Mouse (Mus musculus): Measurements from ENCODE around the gene Phf11c. TPM values are rescaled to one million over a fixed set of nuclear protein-coding genes. Genes with fewer than 3 reads are reported as not detected.
"Not testable (repeated sequence)": the region's sequence is repeated elsewhere in the genome, so short reads cannot be mapped to it uniquely, and the experiment has no call there.

The Phf11c gene
- polyA plus RNA-seq, 1 experiment = not detected

DNA sequence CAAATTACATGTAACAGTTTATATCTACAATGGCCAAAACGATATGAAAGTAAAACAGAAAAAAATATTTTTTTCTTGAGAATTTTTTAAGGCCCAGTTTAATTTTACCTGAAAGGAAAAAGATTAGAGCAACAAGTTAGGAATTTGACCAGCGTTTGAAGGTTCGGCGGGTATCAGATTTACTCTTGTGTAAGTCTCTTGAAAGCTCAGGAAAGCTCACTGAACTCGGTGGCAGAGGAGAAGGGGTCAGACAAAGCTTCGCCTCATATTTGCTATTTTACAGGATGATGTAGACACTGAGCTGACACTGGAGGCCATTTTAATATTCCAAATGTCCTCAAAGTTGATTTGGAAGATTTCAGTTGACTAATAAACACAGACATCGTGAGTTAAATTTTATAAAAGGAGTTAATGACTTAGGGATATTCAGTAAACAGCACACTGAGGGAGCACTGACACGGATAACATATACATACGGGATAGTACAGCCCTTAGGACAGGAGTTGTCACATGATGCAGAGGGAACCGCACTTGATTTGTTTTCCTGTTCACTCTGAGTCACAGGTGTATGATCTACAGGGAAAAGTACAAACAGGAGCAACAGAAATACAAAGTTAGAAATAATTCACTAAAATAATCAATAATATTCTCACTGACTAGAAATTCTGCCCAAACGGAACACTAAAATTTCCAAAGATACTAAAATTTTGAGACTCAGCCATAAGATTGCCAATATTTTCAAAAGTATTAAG is 27.9 kb upstream of the Phf11c start:
- no peak overlapping the region for H3K4me3 ChIP-seq (ENCODE audit: insufficient read depth, low read depth, low read length)
- H3K27ac ChIP-seq (ENCODE audit: insufficient read depth, low read depth, low read length) = no peak overlapping the region
- no peaks in the 10 kb centered on the region for H3K4me1 ChIP-seq (ENCODE audit: control insufficient read depth, insufficient read depth, low read length)
- TF ChIP-seq POLR2A (IDR thresholded peaks at IDR 0.05; ENCODE audit: insufficient read depth, low read depth, low read length) = no peak
- no peak for TF ChIP-seq CTCF (IDR thresholded peaks at IDR 0.05; ENCODE audit: insufficient read depth, low read depth, low read length)
- 91% methylated on average over 11 of the region's 11 CpGs for WGBS

GRCm38 (mm10) chr14:59418171-59418570 is 23.0 kb upstream of the Phf11c start:
- no peak overlapping the region for H3K4me3 ChIP-seq (ENCODE audit: insufficient read depth, low read depth, low read length)
- H3K27ac ChIP-seq (ENCODE audit: insufficient read depth, low read depth, low read length) = no peak overlapping the region
- WGBS = 92% methylated on average over 4 of the region's 4 CpGs
- H3K4me1 ChIP-seq (ENCODE audit: control insufficient read depth, insufficient read depth, low read length) = no peaks in the 10 kb centered on the region
- TF ChIP-seq POLR2A (IDR thresholded peaks at IDR 0.05; ENCODE audit: insufficient read depth, low read depth, low read length) (no peak), CTCF (IDR thresholded peaks at IDR 0.05; ENCODE audit: insufficient read depth, low read depth, low read length) (no peak)

DNA sequence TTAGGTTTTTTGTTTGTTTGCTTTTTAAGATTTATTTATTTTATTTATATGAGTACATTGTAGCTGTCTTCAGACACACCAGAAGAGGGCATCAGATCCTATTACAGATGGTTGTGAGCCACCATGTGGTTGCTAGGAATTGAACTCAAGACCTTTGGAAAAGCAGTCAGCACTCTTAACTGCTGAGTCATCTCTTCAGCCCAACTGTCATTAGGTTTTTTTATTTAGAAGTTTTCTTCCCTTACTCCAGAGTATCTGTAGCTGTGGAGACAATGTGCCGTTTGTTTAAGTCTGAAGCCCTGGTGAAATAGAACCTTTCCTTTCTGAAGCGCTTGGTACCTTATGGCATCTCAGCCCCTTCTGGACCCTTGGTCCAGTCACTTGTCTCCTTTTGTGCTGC is 19.8 kb upstream of the Phf11c start:
- H3K27ac ChIP-seq (ENCODE audit: insufficient read depth, low read depth, low read length); H3K4me1 ChIP-seq (ENCODE audit: control insufficient read depth, insufficient read depth, low read length); H3K4me3 ChIP-seq (ENCODE audit: insufficient read depth, low read depth, low read length): not testable (repeated sequence)
- WGBS = 96% methylated on average over 2 of the region's 2 CpGs

DNA sequence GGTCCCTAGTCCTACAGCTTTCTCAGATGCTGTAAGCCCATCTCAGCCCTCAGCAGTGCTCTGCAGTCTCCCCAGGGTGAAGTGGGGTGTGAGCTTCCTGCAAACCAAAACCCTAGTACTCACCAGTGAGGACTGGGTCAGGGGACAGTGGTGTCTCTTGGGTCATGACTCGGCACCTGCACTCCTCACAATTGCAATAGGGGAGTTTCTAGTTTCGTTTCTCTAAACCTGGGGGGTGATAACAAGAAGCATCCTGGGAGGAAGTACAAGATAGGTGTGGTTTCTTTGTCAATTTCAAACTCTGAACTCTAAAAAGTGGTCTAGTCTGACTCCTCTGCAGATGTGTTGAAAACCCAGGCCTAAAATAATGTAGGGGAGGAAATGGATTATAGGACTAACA is 1.8 kb upstream of the Phf11c start:
- TF ChIP-seq POLR2A (IDR thresholded peaks at IDR 0.05; ENCODE audit: insufficient read depth, low read depth, low read length) = no peak
- TF ChIP-seq CTCF (IDR thresholded peaks at IDR 0.05; ENCODE audit: insufficient read depth, low read depth, low read length) = no peak
- Histone ChIP-seq H3K27ac (ENCODE audit: insufficient read depth, low read depth, low read length) (no peak overlapping the region), H3K4me3 (ENCODE audit: insufficient read depth, low read depth, low read length) (no peak overlapping the region), H3K4me1 (ENCODE audit: control insufficient read depth, insufficient read depth, low read length) (no peaks in the 10 kb centered on the region)
- 82% methylated on average over 2 of the region's 2 CpGs for WGBS

- H3K4me3 ChIP-seq (ENCODE audit: insufficient read depth, low read depth, low read length); H3K4me1 ChIP-seq (ENCODE audit: control insufficient read depth, insufficient read depth, low read length); H3K27ac ChIP-seq (ENCODE audit: insufficient read depth, low read depth, low read length): not testable (repeated sequence)
- WGBS = 74% methylated on average over 4 of the region's 4 CpGs
These were observed 5.0 kb downstream of the Phf11c start for GRCm38 (mm10) chr14:59390181-59390580.

- Histone ChIP-seq H3K4me1 (ENCODE audit: control insufficient read depth, insufficient read depth, low read length) (no peaks in the 10 kb centered on the region), H3K27ac (ENCODE audit: insufficient read depth, low read depth, low read length) (no peak overlapping the region), H3K4me3 (ENCODE audit: insufficient read depth, low read depth, low read length) (no peak overlapping the region)
- 61% methylated on average over 1 of the region's 1 CpGs for WGBS
- TF ChIP-seq POLR2A (IDR thresholded peaks at IDR 0.05; ENCODE audit: insufficient read depth, low read depth, low read length) = no peak
- TF ChIP-seq CTCF (IDR thresholded peaks at IDR 0.05; ENCODE audit: insufficient read depth, low read depth, low read length) = no peak
These were observed 5.6 kb downstream of the Phf11c start for GRCm38 (mm10) chr14:59389532-59389931.

DNA sequence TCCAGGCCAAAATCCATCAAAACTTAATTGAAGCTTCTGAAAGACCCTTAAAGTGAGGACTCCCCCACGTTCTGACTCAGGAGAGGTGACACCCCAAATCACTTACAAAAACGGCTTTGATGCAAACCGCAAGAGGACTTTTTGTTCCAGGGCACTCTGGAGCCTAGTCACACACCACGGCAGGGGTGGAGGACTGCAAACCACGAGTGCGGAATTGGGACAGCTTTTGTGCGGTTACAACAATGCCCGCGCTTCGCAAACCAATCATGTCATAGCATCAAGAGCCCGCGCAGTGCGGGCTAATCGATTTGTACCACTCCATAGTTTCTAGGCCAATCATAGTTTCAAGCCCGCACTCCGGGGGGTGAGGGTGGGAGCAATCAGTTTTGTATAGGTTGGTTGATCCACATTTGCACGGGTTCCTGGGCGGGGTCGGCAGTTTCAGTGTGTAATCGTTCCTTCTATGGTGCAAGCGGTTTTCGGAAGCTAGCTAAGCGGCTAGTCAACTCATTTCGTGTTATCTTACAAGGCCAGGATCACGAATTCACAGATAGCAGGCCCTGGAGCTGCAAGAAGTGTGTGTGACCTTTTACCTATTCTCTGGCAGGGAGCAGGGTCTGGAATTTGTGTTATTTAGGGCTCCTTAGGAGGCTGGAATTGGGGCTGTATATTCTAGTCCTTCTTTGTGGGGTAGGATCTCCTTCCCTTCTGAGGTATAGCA is 24.7 kb downstream of the Phf11c start:
- no peak overlapping the region for H3K27ac ChIP-seq (ENCODE audit: insufficient read depth, low read depth, low read length)
- no peak for TF ChIP-seq POLR2A (IDR thresholded peaks at IDR 0.05; ENCODE audit: insufficient read depth, low read depth, low read length)
- no peak for TF ChIP-seq CTCF (IDR thresholded peaks at IDR 0.05; ENCODE audit: insufficient read depth, low read depth, low read length)
- whole genome bisulfite sequencing = 91% methylated on average over 25 of the region's 25 CpGs
- no peaks in the 10 kb centered on the region for H3K4me1 ChIP-seq (ENCODE audit: control insufficient read depth, insufficient read depth, low read length)
- H3K4me3 ChIP-seq (ENCODE audit: insufficient read depth, low read depth, low read length) = no peak overlapping the region

GRCm38 (mm10) chr14:59366386-59367105 is 28.6 kb downstream of the Phf11c start:
- no peak overlapping the region for H3K4me3 ChIP-seq (ENCODE audit: insufficient read depth, low read depth, low read length)
- TF ChIP-seq CTCF (IDR thresholded peaks at IDR 0.05; ENCODE audit: insufficient read depth, low read depth, low read length) = no peak
- no peak for TF ChIP-seq POLR2A (IDR thresholded peaks at IDR 0.05; ENCODE audit: insufficient read depth, low read depth, low read length)
- H3K27ac ChIP-seq (ENCODE audit: insufficient read depth, low read depth, low read length) = no peak overlapping the region
- peaks cover 3% of the 10 kb centered on the region; the same call in 1 of the 2 replicates for H3K4me1 ChIP-seq (ENCODE audit: control insufficient read depth, insufficient read depth, low read length)
- WGBS = 94% methylated on average over 8 of the region's 8 CpGs

DNA sequence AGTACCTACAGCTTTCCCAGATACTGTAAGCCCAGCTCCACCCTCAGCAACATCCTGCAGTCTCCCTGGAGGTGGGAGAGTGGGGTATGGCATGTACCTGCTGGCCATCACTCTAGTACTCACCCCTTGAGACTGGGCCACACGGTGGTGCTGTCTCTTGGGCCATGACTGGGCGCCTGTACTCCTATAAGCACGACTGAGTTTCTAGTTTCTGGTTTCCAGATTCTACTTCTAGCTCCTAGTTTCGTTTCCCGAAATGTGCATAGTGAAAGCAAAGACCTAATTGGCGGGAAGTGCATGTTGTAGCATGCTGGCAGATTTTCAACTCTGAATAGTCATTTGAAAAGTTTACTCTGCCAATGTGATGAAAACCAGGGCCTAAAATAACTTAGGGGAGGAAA is 29.9 kb downstream of the Phf11c start, which contains the start of gene Phf11d:
Phf11d (minus strand) TSS at position 227 of the 401 bp plus-strand sequence.
- H3K27ac ChIP-seq (ENCODE audit: insufficient read depth, low read depth, low read length) = no peak within 1 kb of the TSS
- peaks cover 3% of the 10 kb centered on the region; the same call in 1 of the 2 replicates for H3K4me1 ChIP-seq (ENCODE audit: control insufficient read depth, insufficient read depth, low read length)
- TF ChIP-seq CTCF (IDR thresholded peaks at IDR 0.05; ENCODE audit: insufficient read depth, low read depth, low read length) = no peak
- TF ChIP-seq POLR2A (IDR thresholded peaks at IDR 0.05; ENCODE audit: insufficient read depth, low read depth, low read length) = no peak
- no peak within 1 kb of the TSS for H3K4me3 ChIP-seq (ENCODE audit: insufficient read depth, low read depth, low read length)
- WGBS = 38% methylated on average over 6 of the region's 6 CpGs

- not testable (repeated sequence) for H3K4me1 ChIP-seq (ENCODE audit: control insufficient read depth, insufficient read depth, low read length); H3K27ac ChIP-seq (ENCODE audit: insufficient read depth, low read depth, low read length); H3K4me3 ChIP-seq (ENCODE audit: insufficient read depth, low read depth, low read length)
- WGBS = 75% methylated on average over 1 of the region's 1 CpGs
These were observed 54.0 kb downstream of the Phf11c start, which contains the start of gene Phf11b for GRCm38 (mm10) chr14:59341189-59341588. Phf11b (minus strand) TSS chr14:59341351.
